Comparison of ENCODE assay signal across 7 mouse cellular contexts in genomic region chr2:170185137-170185837, GRCm38 (mm10). TPM values are rescaled to one million over a fixed set of nuclear protein-coding genes. Genes with fewer than 3 reads are reported as not detected.
DNase-seq lines count a peak whose midpoint lies in the region; ATAC-seq and TF ChIP-seq lines count a peak whose summit lies in the region.

No protein-coding gene starts in this region.

- no peaks in the 10 kb centered on the region for H3K36me3 ChIP-seq in thymus, adult 2 months (ENCODE audit: control insufficient read depth, insufficient read depth, low read length)
- H3K36me3 ChIP-seq in forebrain, embryonic 12.5 days (replicated peaks) = no peaks in the 10 kb centered on the region
- no peaks in the 10 kb centered on the region for H3K36me3 ChIP-seq in liver, embryonic 14.5 days (replicated peaks; ENCODE audit: control insufficient read depth, insufficient read depth, low read depth)

- no peaks in the 10 kb centered on the region for H3K9me3 ChIP-seq in forebrain, embryonic 12.5 days
- no peaks in the 10 kb centered on the region for H3K9me3 ChIP-seq in liver, embryonic 14.5 days (ENCODE audit: control insufficient read depth, low read length)

- H3K4me1 ChIP-seq in thymus, adult 2 months (replicated peaks; ENCODE audit: control insufficient read depth, insufficient read depth, low read length) = peaks cover 9% of the 10 kb centered on the region
- peaks cover 9% of the 10 kb centered on the region; the same call in 1 of the 2 replicates for H3K4me1 ChIP-seq in forebrain, embryonic 12.5 days
- peaks cover 0 to 13% of the 10 kb centered on the region in 2 experiments; a peak in 2 of 4 replicates for H3K4me1 ChIP-seq in liver, embryonic 14.5 days (replicated peaks; ENCODE audit: control insufficient read depth in 2 of 2, insufficient read depth in 2 of 2, low read length in 1 of 2)

- WGBS in thymus, adult 2 months = 52% methylated on average over 4 of the region's 4 CpGs
- WGBS in forebrain, embryonic 12.5 days = 75% methylated on average over 4 of the region's 4 CpGs
- WGBS in liver, embryonic 14.5 days (ENCODE audit: insufficient replicate concordance) = 35% methylated on average over 4 of the region's 4 CpGs

- DNase-seq in thymus, adult 2 months = no peak
- no peak for DNase-seq in thymus, postnatal 36 days
- no peak for DNase-seq in liver, embryonic 14.5 days (ENCODE audit: low read depth in 3 of 3, low spot score in 3 of 3)
- no peak for DNase-seq in cerebellum, postnatal 4 days (ENCODE audit: low spot score in 2 of 2)
- DNase-seq in kidney, adult 11 months = no peak
- no peak for DNase-seq in right cerebral cortex, postnatal 14 days

- no peak for TF ChIP-seq POLR2A in thymus, adult 2 months (IDR thresholded peaks at IDR 0.05; ENCODE audit: control insufficient read depth, extremely low read depth, insufficient read depth, low read length, poor library complexity)

- no peak overlapping the region for H3K9ac ChIP-seq in forebrain, embryonic 12.5 days
- H3K9ac ChIP-seq in liver, embryonic 14.5 days (replicated peaks) = peak overlapping the region; percentile 53

- TF ChIP-seq CTCF in thymus, adult 2 months (IDR thresholded peaks at IDR 0.05; ENCODE audit: borderline replicate concordance, control insufficient read depth, extremely low read depth, insufficient read depth, low read length, poor library complexity) = no peak
- no peak for TF ChIP-seq CTCF in liver, embryonic 14.5 days (IDR thresholded peaks at IDR 0.05; ENCODE audit: low read depth)

- peak overlapping the region; percentile 66; the same call in 1 of the 2 replicates for H3K4me2 ChIP-seq in forebrain, embryonic 12.5 days
- peak overlapping the region; percentile 77 for H3K4me2 ChIP-seq in liver, embryonic 14.5 days (ENCODE audit: low read depth)

- peak overlapping the region; percentile 60 for H3K27ac ChIP-seq in thymus, adult 2 months (ENCODE audit: control insufficient read depth, insufficient read depth, low read length)
- H3K27ac ChIP-seq in forebrain, embryonic 12.5 days = no peak overlapping the region
- H3K27ac ChIP-seq in liver, embryonic 14.5 days = peak overlapping the region; percentile 31

- H3K27me3 ChIP-seq in thymus, adult 2 months (ENCODE audit: control insufficient read depth, insufficient read depth, low read length) = no peaks in the 10 kb centered on the region
- H3K27me3 ChIP-seq in forebrain, embryonic 12.5 days = no peaks in the 10 kb centered on the region
- no peaks in the 10 kb centered on the region for H3K27me3 ChIP-seq in liver, embryonic 14.5 days (ENCODE audit: control insufficient read depth, insufficient read depth, low read length)

- TF ChIP-seq EP300 in liver, embryonic 14.5 days (IDR thresholded peaks at IDR 0.05; ENCODE audit: low read depth) = no peak

- H3K4me3 ChIP-seq in thymus, adult 2 months (ENCODE audit: control insufficient read depth, insufficient read depth, low read length) = no peak overlapping the region
- no peak overlapping the region for H3K4me3 ChIP-seq in forebrain, embryonic 12.5 days (replicated peaks)
- peak overlapping the region; percentile 44 to 50; a peak in 3 of 4 replicates for H3K4me3 ChIP-seq in liver, embryonic 14.5 days (ENCODE audit: insufficient read depth in 1 of 2, low read depth in 2 of 2, low read length in 2 of 2)

- ATAC-seq in forebrain, embryonic 12.5 days (ENCODE audit: low FRiP score) = no peak; the same call in 1 of the 2 replicates
- ATAC-seq in liver, embryonic 14.5 days (ENCODE audit: insufficient read depth) = 0 out of 2 replicates have a peak, but pooled peaks have one; percentile 21

RNA-seq across cellular contexts. Expression of gene Zfp217, which starts 37.4 kb away (rescaled TPM):
- 32.1 and 41.0 TPM in 2 replicates for polyA plus RNA-seq in thymus, adult 2 months (2012; rRNA removed)
- polyA plus RNA-seq in forebrain, embryonic 12.5 days (2016; fragmentation: Nextera tagmentation; extraction: Ambion mirVana) = 3.6 and 4.5 TPM in 2 replicates
- polyA plus RNA-seq in liver, embryonic 14.5 days (2012; rRNA removed) = 4.2 and 4.8 TPM in 2 replicates
- polyA plus RNA-seq in liver, embryonic 14.5 days (2014; fragmentation: Nextera tagmentation; extraction: Ambion mirVana) = 2.3 and 3.5 TPM in 2 replicates

Comparison
In these comparisons a context has a peak if more than half of its experiments do, and no peak if none do; other contexts are left out.
1. H3K4me3 ChIP-seq: peak in liver, embryonic 14.5 days (2 of 2); none in thymus, adult 2 months (single experiment) and forebrain, embryonic 12.5 days (single experiment).